Mouse (Mus musculus) spleen, adult 2 months (tissue): ENCODE measurements at regions not wholly inside any gene's neighbourhood (a gene's known extent, or its start where the extent isn't known, plus 50 kb on each side); places are given as distances from the start of the nearest gene placed in this dataset.

Source experiments
- DNase-seq, 2 experiments: peaks; one replicate each; pipeline versions ENCODE4 v3.0.0 to v3.0.0-alpha.2; 2012 to 2021; ENCODE audit warnings: low spot score in 2 of 2, low read depth in 1 of 2
- H3K27ac ChIP-seq: fragments of 200-500 bp; 2 replicates; pipeline ENCODE4 v1.5.1; 2012; ENCODE audit warnings: low read length, inconsistent platforms; ENCODE audit not compliant: insufficient read depth
- H3K27me3 ChIP-seq: fragments of 200-500 bp; 2 replicates; pipeline ENCODE4 v1.6.1; 2012; ENCODE audit warnings: mild to moderate bottlenecking, moderate library complexity, low read length, inconsistent platforms; ENCODE audit not compliant: control insufficient read depth, insufficient read depth
- H3K36me3 ChIP-seq: fragments of 200-500 bp; 2 replicates; pipeline ENCODE4 v1.6.1; 2012; ENCODE audit warnings: mild to moderate bottlenecking, low read length, inconsistent platforms; ENCODE audit not compliant: control insufficient read depth, insufficient read depth
- H3K4me1 ChIP-seq: fragments of 200-500 bp; 2 replicates; pipeline ENCODE4 v1.6.1; 2011; ENCODE audit warnings: inconsistent platforms; ENCODE audit not compliant: control insufficient read depth, insufficient read depth, insufficient read length
- H3K4me3 ChIP-seq: fragments of 200-500 bp; 2 replicates; pipeline ENCODE4 v1.5.1; 2011; ENCODE audit warnings: mild to moderate bottlenecking, inconsistent platforms; ENCODE audit not compliant: insufficient read depth, insufficient read length; ENCODE audit errors: extremely low read depth
- CTCF ChIP-seq: fragments of 200-500 bp; IDR thresholded peaks from 2 replicates; pipeline ENCODE4 v1.5.1; 2011; ENCODE audit warnings: mild to moderate bottlenecking, inconsistent platforms; ENCODE audit not compliant: insufficient read depth, insufficient read length, insufficient replicate concordance; ENCODE audit errors: extremely low read depth
- POLR2A ChIP-seq: fragments of 200-500 bp; IDR thresholded peaks from 2 replicates; pipeline ENCODE4 v1.6.1; 2011; ENCODE audit warnings: low read depth, low read length, inconsistent platforms
- WGBS: fragments of 180-500 bp; shearing (Covaris S2); methylation state at CpG from one replicate; pipeline ENCODE4 v1.1.7; 2018; 5-methylcytosine and 5-hydroxymethylcytosine counted together

- no peak for DNase-seq
- no peak for TF ChIP-seq CTCF
- WGBS = 72% methylated on average over 7 of the region's 7 CpGs
- no peaks in the 10 kb centered on the region for H3K36me3 ChIP-seq
- no peak overlapping the region for H3K4me3 ChIP-seq
- H3K27me3 ChIP-seq = no peaks in the 10 kb centered on the region
- no peaks in the 10 kb centered on the region for H3K4me1 ChIP-seq
- no peak overlapping the region for H3K27ac ChIP-seq
These were observed 70.5 kb downstream of the Tmx1 start for GRCm38 (mm10) chr12:70523379-70523778.

- WGBS = 37% methylated on average over 4 of the region's 4 CpGs
- Histone ChIP-seq H3K27ac (no peak overlapping the region), H3K4me1 (no peaks in the 10 kb centered on the region), H3K4me3 (no peak overlapping the region), H3K27me3 (no peaks in the 10 kb centered on the region), H3K36me3 (no peaks in the 10 kb centered on the region)
- no peak for TF ChIP-seq POLR2A
- no peak for TF ChIP-seq CTCF
- DNase-seq = no peak
These were observed 71.8 kb downstream of the Tmx1 start for GRCm38 (mm10) chr12:70524703-70525102.

- Histone ChIP-seq H3K36me3 (no peaks in the 10 kb centered on the region), H3K27ac (no peak overlapping the region), H3K4me1 (no peaks in the 10 kb centered on the region), H3K27me3 (no peaks in the 10 kb centered on the region), H3K4me3 (no peak overlapping the region)
- DNase-seq = no peak
- no peak for TF ChIP-seq CTCF
These were observed 78.8 kb downstream of the Tmx1 start for GRCm38 (mm10) chr12:70531661-70532060.

- no peaks in the 10 kb centered on the region for H3K36me3 ChIP-seq
- 81% methylated on average over 10 of the region's 10 CpGs for WGBS
- DNase-seq = no peak
- peak overlapping the region; percentile 55 for H3K27ac ChIP-seq
- no peaks in the 10 kb centered on the region for H3K27me3 ChIP-seq
- no peaks in the 10 kb centered on the region for H3K4me1 ChIP-seq
- no peak overlapping the region for H3K4me3 ChIP-seq
- TF ChIP-seq POLR2A = no peak
These were observed 79.3 kb downstream of the Tmx1 start for GRCm38 (mm10) chr12:70532225-70532624.

- Histone ChIP-seq H3K27ac (peak overlapping the region; percentile 55), H3K36me3 (no peaks in the 10 kb centered on the region), H3K27me3 (no peaks in the 10 kb centered on the region), H3K4me1 (no peaks in the 10 kb centered on the region), H3K4me3 (no peak overlapping the region)
- DNase-seq = no peak
- WGBS = 88% methylated on average over 10 of the region's 10 CpGs
- TF ChIP-seq CTCF = no peak
- no peak for TF ChIP-seq POLR2A
These were observed 79.9 kb downstream of the Tmx1 start for GRCm38 (mm10) chr12:70532843-70533242.

- no peak overlapping the region; the same call in 1 of the 2 replicates for H3K27ac ChIP-seq
- H3K36me3 ChIP-seq = no peaks in the 10 kb centered on the region
- 85% methylated on average over 12 of the region's 12 CpGs for WGBS
- H3K27me3 ChIP-seq = no peaks in the 10 kb centered on the region
- H3K4me1 ChIP-seq = no peaks in the 10 kb centered on the region
- no peak for DNase-seq
- TF ChIP-seq POLR2A (no peak), CTCF (no peak)
- no peak overlapping the region for H3K4me3 ChIP-seq
These were observed 80.6 kb downstream of the Tmx1 start for GRCm38 (mm10) chr12:70533375-70533935.

- TF ChIP-seq CTCF (no peak), POLR2A (no peak)
These were observed 86.2 kb downstream of the Tmx1 start for GRCm38 (mm10) chr12:70539124-70539523.

More at GRCm38 (mm10) chr12:70539124-70539523, 86.2 kb downstream of the Tmx1 start:
- H3K4me1 ChIP-seq = no peaks in the 10 kb centered on the region
- no peak overlapping the region for H3K4me3 ChIP-seq
- WGBS = 84% methylated on average over 4 of the region's 4 CpGs
- no peaks in the 10 kb centered on the region for H3K36me3 ChIP-seq
- no peak for DNase-seq
- H3K27ac ChIP-seq = no peak overlapping the region
- no peaks in the 10 kb centered on the region for H3K27me3 ChIP-seq
